Mouse (Mus musculus): Measurements from ENCODE around the gene Lyrm4.

DNA sequence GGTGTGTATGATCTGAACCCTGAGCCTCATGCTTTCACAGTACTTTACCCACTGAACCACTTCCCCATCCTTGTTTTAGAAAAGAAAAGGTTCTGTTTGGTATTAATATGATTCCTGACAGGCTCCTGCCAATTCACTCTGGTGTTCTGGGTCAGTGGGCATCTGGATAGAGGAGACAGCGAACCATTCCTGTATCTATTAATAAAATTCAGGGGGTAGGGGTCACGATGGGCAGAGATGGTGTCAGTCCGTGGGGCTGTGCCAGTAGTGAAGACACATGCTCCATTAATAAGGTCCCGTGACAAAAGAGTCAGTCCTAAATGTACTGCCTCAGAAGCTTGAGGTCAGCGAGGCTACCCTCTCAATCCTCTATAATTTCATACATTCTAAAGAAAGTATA lies 4.1 kb downstream of the Lyrm4 start:
- TF ChIP-seq ZMIZ1 (IDR thresholded peaks at IDR 0.05; ENCODE audit: low read depth, low read length), result no peak
- no peak for TF ChIP-seq MAX (IDR thresholded peaks at IDR 0.05; ENCODE audit: low read length)
- TF ChIP-seq CTCF (IDR thresholded peaks at IDR 0.05 in 2 of 3, conservative IDR thresholded peaks at IDR 0.05 in 1 of 3; ENCODE audit: control insufficient read depth in 1 of 3, insufficient read depth in 1 of 3, low read depth in 2 of 3, low read length in 3 of 3, poor library complexity in 1 of 3, severe bottlenecking in 1 of 3), result no peak
- no peak for TF ChIP-seq TAL1 (IDR thresholded peaks at IDR 0.05; ENCODE audit: low read length)
- no peak for TF ChIP-seq POLR2A (IDR thresholded peaks at IDR 0.05; ENCODE audit: control insufficient read depth in 1 of 2, insufficient read depth in 1 of 2, low read depth in 1 of 2, low read length in 2 of 2, poor library complexity in 1 of 2)
- no peak for TF ChIP-seq ETS1 (IDR thresholded peaks at IDR 0.05; ENCODE audit: low read depth, low read length)
- TF ChIP-seq SIN3A (IDR thresholded peaks at IDR 0.05; ENCODE audit: low read length), result no peak
- no peak for TF ChIP-seq EP300 (IDR thresholded peaks at IDR 0.05; ENCODE audit: low read depth in 1 of 2, low read length in 2 of 2)
